Mouse (Mus musculus) liver, embryonic 14.5 days (tissue): ENCODE results near the gene Chst8. TPM values are rescaled to one million over a fixed set of nuclear protein-coding genes. Genes with fewer than 3 reads are reported as not detected.

Experiments used
- ATAC-seq: fragments of 200-750 bp; cut with Nextera tagmentation; 2 replicates; pipeline ENCODE4 v1.8.0; 2017; ENCODE audit warnings: moderate number of reproducible peaks, mild to moderate bottlenecking, moderate library complexity; ENCODE audit not compliant: insufficient read depth
- DNase-seq, 3 experiments: peaks; one replicate each; pipeline ENCODE4 v3.0.0-alpha.2; 2012 to 2013; ENCODE audit warnings: low read depth in 3 of 3, low spot score in 3 of 3
- H3K27ac ChIP-seq: fragments of 300-500 bp; sonication (generic); 2 replicates; pipeline ENCODE4 v1.5.1; 2014; ENCODE audit warnings: moderate library complexity, mild to moderate bottlenecking, control low read depth, inconsistent platforms
- H3K27me3 ChIP-seq: fragments of 300-500 bp; sonication (generic); 2 replicates; pipeline ENCODE4 v1.6.1; 2014; ENCODE audit warnings: mild to moderate bottlenecking, low read length, moderate library complexity; ENCODE audit not compliant: control insufficient read depth, insufficient read depth
- H3K36me3 ChIP-seq: fragments of 300-500 bp; sonication (generic); replicated peaks from 2 replicates; pipeline ENCODE4 v1.6.1; 2014; ENCODE audit warnings: low read depth; ENCODE audit not compliant: control insufficient read depth, insufficient read depth
- H3K4me1 ChIP-seq, 2 experiments: fragments of 200-500 bp in 1 of 2; fragments of 300-500 bp in 1 of 2; sonication (generic) in 1 of 2; replicated peaks; 2 replicates each; pipeline ENCODE4 v1.6.1; 2012 to 2014; ENCODE audit warnings: antibody characterized with exemption in 1 of 2, inconsistent platforms in 1 of 2, low read length in 1 of 2; ENCODE audit not compliant: control insufficient read depth in 2 of 2, insufficient read depth in 2 of 2
- H3K4me2 ChIP-seq: fragments of 300-500 bp; sonication (generic); 2 replicates; pipeline ENCODE4 v1.6.1; 2014; ENCODE audit warnings: low read depth, mild to moderate bottlenecking, control low read depth, moderate library complexity
- H3K4me3 ChIP-seq, 2 experiments: fragments of 200-500 bp in 1 of 2; fragments of 300-500 bp in 1 of 2; sonication (generic) in 1 of 2; 2 replicates each; pipeline ENCODE4 v1.5.1; 2012 to 2014; ENCODE audit warnings: low read depth in 2 of 2, low read length in 2 of 2, mild to moderate bottlenecking in 2 of 2, control low read depth in 1 of 2, inconsistent platforms in 1 of 2, moderate library complexity in 1 of 2; ENCODE audit not compliant: insufficient read depth in 1 of 2
- H3K9ac ChIP-seq: fragments of 300-500 bp; sonication (generic); replicated peaks from 2 replicates; pipeline ENCODE4 v1.6.1; 2014; ENCODE audit warnings: mild to moderate bottlenecking, control low read depth, moderate library complexity
- H3K9me3 ChIP-seq: fragments of 300-500 bp; sonication (generic); 2 replicates; pipeline ENCODE4 v1.6.1; 2016; ENCODE audit warnings: low read length, mixed read lengths; ENCODE audit not compliant: control insufficient read depth
- CTCF ChIP-seq: IDR thresholded peaks from 2 replicates; pipeline ENCODE4 v1.5.1; 2016; ENCODE audit warnings: antibody characterized with exemption, low read depth, control low read depth
- EP300 ChIP-seq: IDR thresholded peaks from 2 replicates; pipeline ENCODE4 v1.6.1; 2016; ENCODE audit warnings: antibody characterized with exemption, low read depth
- WGBS: fragments of 180-500 bp; shearing (Covaris S2); extraction: QIAGEN DNeasy Blood & Tissue Kit; methylation state at CpG from one replicate; pipeline ENCODE4 v1.1.7; 2014; ENCODE audit not compliant: insufficient replicate concordance; 5-methylcytosine and 5-hydroxymethylcytosine counted together
- polyA plus RNA-seq, 2 experiments: library from polyadenylated mRNA; depleted of rRNA in 1 of 2; stranded (reverse) in 1 of 2; unstranded in 1 of 2; fragments of >200 nt; fragmentation: Nextera tagmentation in 1 of 2; extraction: Ambion mirVana in 1 of 2; gene quantifications; 2 replicates each; pipeline versions ENCODE4 v1.2.1 to v1.2.3; 2012 to 2014

Chst8 gene
- polyA plus RNA-seq, 2 experiments, result 0.25 to 0.37 TPM

DNA sequence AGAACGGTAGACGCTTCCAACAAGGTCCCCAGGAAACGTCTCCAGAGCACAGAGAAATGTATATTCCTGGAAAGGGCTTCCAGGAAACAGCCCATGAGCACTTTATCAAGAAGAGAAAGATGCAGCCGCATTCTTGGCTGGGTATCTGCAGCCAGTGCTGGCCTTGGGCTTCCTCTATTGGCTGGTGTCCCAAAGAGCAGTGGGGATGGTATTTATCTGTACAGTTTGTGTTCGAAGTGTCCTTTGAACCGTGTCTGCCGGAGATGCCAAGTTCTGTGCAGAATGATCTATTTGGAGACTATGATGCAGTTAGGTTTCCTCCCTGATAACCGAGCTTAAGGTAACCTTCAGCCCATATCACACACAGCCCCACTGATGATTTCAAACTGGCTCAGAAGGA is 43.0 kb downstream of the Chst8 start:
- Histone ChIP-seq H3K9ac (no peak overlapping the region), H3K4me1 (no peaks in the 10 kb centered on the region), H3K36me3 (no peaks in the 10 kb centered on the region), H3K9me3 (no peaks in the 10 kb centered on the region), H3K27me3 (no peaks in the 10 kb centered on the region), H3K27ac (no peak overlapping the region), H3K4me2 (no peak overlapping the region), H3K4me3 (no peak overlapping the region)
- WGBS, result 51% methylated on average over 8 of the region's 8 CpGs
- DNase-seq (no peak), ATAC-seq (no peak)
- TF ChIP-seq EP300 (no peak), CTCF (no peak)

DNA sequence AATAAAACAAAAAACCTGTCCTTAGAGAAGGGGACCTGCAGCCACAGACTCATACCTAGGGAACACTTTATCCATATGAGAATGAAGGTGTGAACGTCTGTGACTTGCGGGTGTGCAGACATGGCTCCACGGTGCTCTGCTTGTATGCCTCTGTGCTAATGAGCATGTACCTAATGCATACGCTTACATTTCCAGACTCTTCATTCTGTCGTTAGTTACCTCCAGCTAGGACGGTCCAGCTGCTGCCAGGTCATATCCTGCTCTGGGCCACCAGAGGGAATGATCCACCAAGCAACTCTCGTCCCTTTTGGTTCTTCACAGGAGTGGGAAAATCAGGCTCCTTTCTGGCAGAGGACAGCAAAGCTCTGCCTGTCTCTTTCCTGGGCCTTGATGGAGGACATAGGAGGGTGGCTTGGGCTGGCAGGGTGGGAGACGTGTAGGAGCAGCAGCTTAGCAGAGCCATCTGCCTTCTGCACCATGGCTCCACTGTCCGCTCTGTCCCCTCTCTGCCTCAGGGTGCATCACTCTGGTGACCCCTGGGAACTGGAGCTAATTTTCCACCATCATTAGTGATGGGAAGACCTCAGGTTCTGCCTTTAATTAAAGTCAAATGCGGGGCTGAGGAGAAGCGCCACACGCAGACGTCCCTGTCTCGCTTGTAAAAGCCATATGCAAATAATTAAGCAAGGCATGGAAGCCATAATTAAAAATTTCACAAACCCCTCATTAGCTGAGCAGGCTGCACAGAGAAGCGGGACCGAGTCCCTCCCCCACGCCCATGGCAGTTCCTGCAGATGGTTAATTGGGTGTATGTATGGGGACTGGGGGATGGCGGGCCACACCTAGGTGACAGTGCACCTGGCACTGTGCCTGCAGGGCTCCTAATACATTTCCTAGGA is 48.0 kb downstream of the Chst8 start:
- ATAC-seq, result no peak
- WGBS, result 68% methylated on average over 18 of the region's 18 CpGs
- TF ChIP-seq EP300 (no peak), CTCF (no peak)

GRCm38 (mm10) chr7:34759378-34759822 is 53.1 kb downstream of the Chst8 start:
- H3K4me2 ChIP-seq, result no peak overlapping the region
- H3K27me3 ChIP-seq, result no peaks in the 10 kb centered on the region
- no peak overlapping the region for H3K27ac ChIP-seq
- no peaks in the 10 kb centered on the region for H3K36me3 ChIP-seq
- no peak overlapping the region for H3K9ac ChIP-seq
- DNase-seq (no peak), ATAC-seq (no peak)
- TF ChIP-seq CTCF, result no peak
- TF ChIP-seq EP300, result no peak
- WGBS, result 62% methylated on average over 7 of the region's 7 CpGs
- H3K4me3 ChIP-seq, result no peak overlapping the region
- no peaks in the 10 kb centered on the region for H3K9me3 ChIP-seq
- H3K4me1 ChIP-seq, result no peaks in the 10 kb centered on the region

More for the DNA sequence above, 48.0 kb downstream of the Chst8 start:
- no peak overlapping the region for H3K4me2 ChIP-seq
- no peak overlapping the region for H3K9ac ChIP-seq
- H3K4me3 ChIP-seq, result no peak overlapping the region
- DNase-seq, result no peak
- H3K4me1 ChIP-seq, result no peaks in the 10 kb centered on the region
- H3K27ac ChIP-seq, result no peak overlapping the region
- no peaks in the 10 kb centered on the region for H3K9me3 ChIP-seq
- no peaks in the 10 kb centered on the region for H3K27me3 ChIP-seq
- no peaks in the 10 kb centered on the region for H3K36me3 ChIP-seq

DNA sequence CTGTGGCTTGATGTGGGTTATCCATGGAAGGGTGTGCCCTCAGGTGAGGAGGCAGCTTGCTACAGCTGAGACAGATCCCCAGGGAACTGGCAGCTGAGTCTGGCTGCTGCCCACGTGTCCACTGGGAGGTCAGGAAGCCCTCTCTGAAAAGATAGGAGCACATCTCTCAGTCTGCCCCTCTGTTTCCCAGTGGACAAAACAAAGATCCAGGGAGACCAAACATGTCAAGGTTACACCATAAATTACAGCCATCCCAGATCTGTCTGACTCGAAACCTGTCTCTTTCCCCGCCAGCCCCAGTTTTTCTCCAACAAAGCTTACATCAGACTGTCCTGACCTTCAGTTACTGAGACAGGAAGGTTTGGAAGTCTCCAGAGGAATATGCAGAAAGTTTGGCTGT is 53.8 kb downstream of the Chst8 start:
- Histone ChIP-seq H3K9ac (no peak overlapping the region), H3K36me3 (no peaks in the 10 kb centered on the region), H3K4me2 (no peak overlapping the region), H3K4me1 (no peaks in the 10 kb centered on the region), H3K27me3 (no peaks in the 10 kb centered on the region), H3K9me3 (no peaks in the 10 kb centered on the region), H3K27ac (no peak overlapping the region), H3K4me3 (no peak overlapping the region)
- TF ChIP-seq EP300, result no peak
- no peak for TF ChIP-seq CTCF
- 71% methylated on average over 3 of the region's 3 CpGs for WGBS
- DNase-seq (no peak), ATAC-seq (no peak)

DNA sequence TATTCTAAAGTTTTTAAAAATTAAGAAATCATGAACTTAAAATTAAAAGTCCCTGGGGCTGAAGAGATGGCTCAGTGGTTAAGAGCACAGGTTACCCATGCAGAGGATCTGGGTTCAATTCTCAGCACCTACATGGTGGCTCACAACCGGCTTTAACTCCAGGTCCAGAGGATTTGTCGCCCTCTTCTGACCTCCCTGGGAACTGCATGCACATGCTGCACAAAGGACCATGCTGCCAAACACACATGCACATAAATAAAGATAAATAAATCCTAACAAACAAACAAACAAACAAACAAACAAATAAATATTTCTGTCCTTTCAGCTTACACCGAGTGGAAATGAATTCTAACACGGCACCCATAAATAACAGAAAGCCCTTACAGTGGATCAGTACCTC is 55.0 kb downstream of the Chst8 start:
- Histone ChIP-seq H3K36me3 (no peaks in the 10 kb centered on the region), H3K4me3 (no peak overlapping the region), H3K9me3 (no peaks in the 10 kb centered on the region), H3K4me1 (no peaks in the 10 kb centered on the region), H3K9ac (no peak overlapping the region), H3K4me2 (no peak overlapping the region), H3K27ac (no peak overlapping the region), H3K27me3 (no peaks in the 10 kb centered on the region)
- DNase-seq (no peak), ATAC-seq (no peak)
- 51% methylated on average over 4 of the region's 4 CpGs for WGBS
- no peak for TF ChIP-seq EP300
- TF ChIP-seq CTCF, result peak; percentile 49
